Mouse (Mus musculus) limb, embryonic 13.5 days (tissue): ENCODE results near the gene Tmem69. TPM values are rescaled to one million over a fixed set of nuclear protein-coding genes. Genes with fewer than 3 reads are reported as not detected.
A peak's percentile ranks its signal among the peaks of the same experiment; 100 is the strongest.

Experiments used
- ATAC-seq: fragments of 200-750 bp; cut with Nextera tagmentation; 2 replicates; pipeline ENCODE4 v1.8.0; 2017; ENCODE audit warnings: low read depth, moderate number of reproducible peaks, moderate TSS enrichment; ENCODE audit not compliant: low FRiP score
- H3K27ac ChIP-seq: fragments of 300-500 bp; sonication (generic); 2 replicates; pipeline ENCODE4 v1.5.1; 2015; ENCODE audit warnings: inconsistent platforms, mild to moderate bottlenecking, moderate library complexity
- H3K27me3 ChIP-seq: fragments of 300-500 bp; sonication (generic); 2 replicates; pipeline ENCODE4 v1.6.1; 2015; ENCODE audit warnings: mild to moderate bottlenecking, inconsistent platforms
- H3K36me3 ChIP-seq: fragments of 300-500 bp; sonication (generic); 2 replicates; pipeline ENCODE4 v1.6.1; 2015; ENCODE audit warnings: inconsistent platforms, mild to moderate bottlenecking, moderate library complexity
- H3K4me1 ChIP-seq: fragments of 300-500 bp; sonication (generic); 2 replicates; pipeline ENCODE4 v1.6.1; 2015; ENCODE audit warnings: inconsistent platforms
- H3K4me2 ChIP-seq: fragments of 300-500 bp; sonication (generic); replicated peaks from 2 replicates; pipeline ENCODE4 v1.6.1; 2015; ENCODE audit warnings: inconsistent platforms, mild to moderate bottlenecking, moderate library complexity
- H3K4me3 ChIP-seq: fragments of 300-500 bp; sonication (generic); 2 replicates; pipeline ENCODE4 v1.5.1; 2015; ENCODE audit warnings: moderate library complexity, mild to moderate bottlenecking, inconsistent platforms
- H3K9ac ChIP-seq: fragments of 300-500 bp; sonication (generic); 2 replicates; pipeline ENCODE4 v1.6.1; 2015; ENCODE audit warnings: mild to moderate bottlenecking, inconsistent platforms
- H3K9me3 ChIP-seq: fragments of 300-500 bp; sonication (generic); 2 replicates; pipeline ENCODE4 v1.6.1; 2016; ENCODE audit warnings: inconsistent platforms
- WGBS: fragments of 180-500 bp; shearing (Covaris S2); methylation state at CpG from one replicate; pipeline ENCODE4 v1.1.7; 2015; 5-methylcytosine and 5-hydroxymethylcytosine counted together
- polyA plus RNA-seq: library from polyadenylated mRNA; unstranded; fragments of >200 nt; fragmentation: Nextera tagmentation; extraction: Ambion mirVana; gene quantifications from 2 replicates; pipeline ENCODE4 v1.2.1, GENCODE M21; 2015

The Tmem69 gene
- polyA plus RNA-seq, result 20.4 and 20.8 TPM in 2 replicates

- peak within 1 kb of the TSS; percentile 91 for H3K4me3 ChIP-seq
- peak within 1 kb of the TSS; percentile 74 for H3K4me2 ChIP-seq
- peak within 1 kb of the TSS; percentile 88 for H3K27ac ChIP-seq
- peak within 1 kb of the TSS; percentile 86 for H3K9ac ChIP-seq
- no peaks in the 10 kb centered on the region for H3K9me3 ChIP-seq
- 2% methylated on average over 23 of the region's 23 CpGs for WGBS
- peaks cover 24% of the 10 kb centered on the region for H3K4me1 ChIP-seq
- H3K27me3 ChIP-seq, result no peaks in the 10 kb centered on the region
- ATAC-seq, result no peak
- peaks cover 21% of the 10 kb centered on the region for H3K36me3 ChIP-seq
These were observed at the start of gene Tmem69 for GRCm38 (mm10) chr4:116555413-116556300. Gene Tmem69 (minus strand): TSS chr4:116555936.

- Histone ChIP-seq H3K4me3 (peak overlapping the region; percentile 68), H3K9me3 (no peaks in the 10 kb centered on the region), H3K4me2 (peak overlapping the region; percentile 85), H3K4me1 (peaks cover 19% of the 10 kb centered on the region), H3K9ac (peak overlapping the region; percentile 80), H3K27ac (peak overlapping the region; percentile 84), H3K27me3 (no peaks in the 10 kb centered on the region), H3K36me3 (peaks cover 52% of the 10 kb centered on the region)
- WGBS, result under 1% methylated on average over 50 of the region's 50 CpGs
- ATAC-seq, result peak; percentile 98
These were observed 41.5 kb upstream of the Tmem69 start for GRCm38 (mm10) chr4:116596978-116597881.

- 25% methylated on average over 5 of the region's 5 CpGs for WGBS
- Histone ChIP-seq H3K9me3 (no peaks in the 10 kb centered on the region), H3K9ac (peak within 1 kb of the TSS; percentile 80), H3K4me1 (peaks cover 19% of the 10 kb centered on the region), H3K27ac (peak within 1 kb of the TSS; percentile 84), H3K4me3 (peak within 1 kb of the TSS; percentile 68), H3K36me3 (peaks cover 52% of the 10 kb centered on the region), H3K4me2 (peak within 1 kb of the TSS; percentile 85), H3K27me3 (no peaks in the 10 kb centered on the region)
- ATAC-seq, result no peak
These were observed 40.6 kb upstream of the Tmem69 start, which contains the start of gene Ccdc17 for GRCm38 (mm10) chr4:116596379-116596778. Gene Ccdc17 (plus strand): TSS chr4:116596654.

- Histone ChIP-seq H3K9me3 (no peaks in the 10 kb centered on the region), H3K4me3 (no peak overlapping the region), H3K27ac (no peak overlapping the region), H3K4me2 (no peak overlapping the region; the same call in 1 of the 2 replicates), H3K36me3 (peaks cover 52% of the 10 kb centered on the region), H3K9ac (no peak overlapping the region), H3K27me3 (no peaks in the 10 kb centered on the region), H3K4me1 (peaks cover 19% of the 10 kb centered on the region)
- WGBS, result 81% methylated on average over 8 of the region's 8 CpGs
- ATAC-seq, result no peak
These were observed 40.1 kb upstream of the Tmem69 start for GRCm38 (mm10) chr4:116595793-116596192.

- Histone ChIP-seq H3K4me3 (peak overlapping the region; percentile 91), H3K27ac (peak overlapping the region; percentile 94; the same call in 1 of the 2 replicates)
These were observed 2.6 kb upstream of the Tmem69 start for GRCm38 (mm10) chr4:116558151-116558882.

GRCm38 (mm10) chr4:116557306-116558121 lies 1.8 kb upstream of the Tmem69 start, which contains the start of gene Gpbp1l1:
Gene Gpbp1l1 (plus strand): TSS chr4:116557658.
- H3K36me3 ChIP-seq, result peaks cover 24% of the 10 kb centered on the region
- peaks cover 29% of the 10 kb centered on the region for H3K4me1 ChIP-seq
- WGBS, result under 1% methylated on average over 78 of the region's 78 CpGs
- peak within 1 kb of the TSS; percentile 91 for H3K4me3 ChIP-seq
- H3K9ac ChIP-seq, result peak within 1 kb of the TSS; percentile 86
- H3K27ac ChIP-seq, result peak within 1 kb of the TSS; percentile 94
- peak; percentile 94 for ATAC-seq
- peak within 1 kb of the TSS; percentile 74 for H3K4me2 ChIP-seq
- no peaks in the 10 kb centered on the region for H3K9me3 ChIP-seq
- H3K27me3 ChIP-seq, result no peaks in the 10 kb centered on the region

More at GRCm38 (mm10) chr4:116558151-116558882, 2.6 kb upstream of the Tmem69 start:
- Histone ChIP-seq H3K27me3 (no peaks in the 10 kb centered on the region), H3K36me3 (peaks cover 20% of the 10 kb centered on the region), H3K9me3 (no peaks in the 10 kb centered on the region), H3K9ac (peak overlapping the region; percentile 86), H3K4me1 (peaks cover 29% of the 10 kb centered on the region), H3K4me2 (peak overlapping the region; percentile 74)
- no peak for ATAC-seq
- WGBS, result 5% methylated on average over 15 of the region's 15 CpGs

- peak; percentile 95 for ATAC-seq
- Histone ChIP-seq H3K9ac (peak overlapping the region; percentile 86), H3K4me3 (peak overlapping the region; percentile 91), H3K27me3 (no peaks in the 10 kb centered on the region), H3K4me1 (peaks cover 29% of the 10 kb centered on the region), H3K36me3 (peaks cover 23% of the 10 kb centered on the region), H3K27ac (peak overlapping the region; percentile 88), H3K4me2 (peak overlapping the region; percentile 74), H3K9me3 (no peaks in the 10 kb centered on the region)
- WGBS, result under 1% methylated on average over 28 of the region's 28 CpGs
These were observed 997 bp upstream of the Tmem69 start for GRCm38 (mm10) chr4:116556561-116557305.

- H3K27ac ChIP-seq, result no peak overlapping the region
- H3K27me3 ChIP-seq, result no peaks in the 10 kb centered on the region
- H3K9me3 ChIP-seq, result no peaks in the 10 kb centered on the region
- H3K4me2 ChIP-seq, result no peak overlapping the region
- 0 out of 2 replicates have a peak, but pooled peaks cover 4% of the 10 kb centered on the region for H3K4me1 ChIP-seq
- no peak for ATAC-seq
- H3K9ac ChIP-seq, result no peak overlapping the region
- peaks cover 17% of the 10 kb centered on the region for H3K36me3 ChIP-seq
- H3K4me3 ChIP-seq, result no peak overlapping the region
- 86% methylated on average over 3 of the region's 3 CpGs for WGBS
These were observed 2.7 kb downstream of the Tmem69 start for GRCm38 (mm10) chr4:116553035-116553434.

- Histone ChIP-seq H3K36me3 (peaks cover 17% of the 10 kb centered on the region), H3K27ac (no peak overlapping the region), H3K4me1 (no peaks in the 10 kb centered on the region), H3K27me3 (no peaks in the 10 kb centered on the region), H3K9me3 (no peaks in the 10 kb centered on the region), H3K9ac (no peak overlapping the region), H3K4me2 (no peak overlapping the region), H3K4me3 (no peak overlapping the region)
- 85% methylated on average over 1 of the region's 1 CpGs for WGBS
- ATAC-seq, result no peak
These were observed 5.3 kb downstream of the Tmem69 start for GRCm38 (mm10) chr4:116550432-116550831.

GRCm38 (mm10) chr4:116537737-116538136 lies 18.0 kb downstream of the Tmem69 start:
- 71% methylated on average over 3 of the region's 3 CpGs for WGBS
- H3K27ac ChIP-seq, result no peak overlapping the region
- H3K36me3 ChIP-seq, result peaks cover 26% of the 10 kb centered on the region
- H3K4me3 ChIP-seq, result no peak overlapping the region
- no peaks in the 10 kb centered on the region for H3K27me3 ChIP-seq
- no peak for ATAC-seq
- no peak overlapping the region for H3K9ac ChIP-seq
- H3K9me3 ChIP-seq, result no peaks in the 10 kb centered on the region
- no peaks in the 10 kb centered on the region for H3K4me1 ChIP-seq
- no peak overlapping the region for H3K4me2 ChIP-seq
